Mouse (Mus musculus): ENCODE measurements around the gene Cd80.

The Cd80 gene

DNA sequence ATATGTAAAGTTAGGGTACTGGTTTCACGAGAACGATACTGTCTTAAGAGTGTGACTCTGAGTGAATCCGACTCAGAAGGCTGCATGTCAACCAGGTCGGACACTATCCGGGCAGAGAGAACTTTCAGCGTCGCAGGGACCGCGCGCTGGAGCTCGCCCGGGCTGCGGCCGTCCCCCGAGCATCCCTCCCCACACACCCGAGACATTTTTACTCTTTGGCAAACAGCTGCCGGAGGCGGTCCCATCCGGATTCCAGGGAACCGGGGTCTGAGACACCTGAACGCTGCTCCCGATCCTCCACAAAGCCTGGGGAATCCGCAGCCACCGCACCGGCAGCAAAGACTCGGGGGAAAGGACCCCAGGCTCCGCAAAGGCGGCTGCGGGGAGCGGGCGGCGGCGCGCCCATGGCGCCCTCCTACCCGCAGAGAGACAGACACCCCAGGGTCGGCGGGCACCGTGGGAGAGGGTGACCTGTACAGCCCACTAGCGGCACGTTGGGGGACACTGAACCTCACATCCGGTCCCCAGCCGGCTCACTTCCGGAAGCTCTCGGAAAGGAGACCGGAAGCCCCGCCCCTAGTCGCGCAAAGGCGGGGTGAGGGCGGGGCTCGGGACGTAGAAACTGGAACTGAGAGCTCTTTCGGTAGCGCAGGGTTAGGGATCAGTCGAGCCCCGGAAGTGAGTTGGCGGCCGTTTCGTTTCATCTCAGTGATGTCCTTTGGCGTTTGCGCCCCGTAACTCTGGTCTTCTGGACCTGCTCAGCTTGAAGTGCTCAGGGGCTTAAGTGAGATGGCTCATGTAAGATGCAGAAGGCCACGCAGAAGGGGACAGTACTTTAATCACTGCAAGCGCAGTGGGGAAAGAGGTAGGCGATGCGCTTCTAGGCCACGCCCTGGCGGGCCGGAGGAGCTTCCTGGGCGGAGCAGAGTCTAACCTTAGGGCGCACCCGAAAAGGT, 67.0 kb downstream of the Cd80 start, which contains the start of gene Timmdc1:
TSS of gene Timmdc1 (minus strand) at position 535 of the 956 bp plus-strand sequence.
- in situ Hi-C loops (cut with MseI, MboI), result no loop called here

DNA sequence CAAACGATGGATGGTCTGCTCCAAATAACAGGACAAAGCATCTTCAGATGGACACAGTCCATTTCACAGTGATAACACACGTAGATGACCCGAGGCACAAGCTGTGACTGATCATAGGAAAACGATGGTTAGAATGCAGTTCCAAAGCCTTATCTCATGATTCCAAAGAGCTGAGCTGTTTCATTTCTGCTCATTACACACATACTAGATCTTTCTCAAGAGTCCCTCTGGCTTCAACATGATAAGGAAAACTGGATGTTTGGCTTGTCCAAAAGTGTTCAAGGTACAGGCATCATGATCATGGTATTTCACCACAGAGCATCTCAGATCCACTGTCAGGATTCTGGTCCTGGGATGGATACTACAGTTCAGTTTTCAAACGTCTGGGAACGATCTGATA, 70.9 kb downstream of the Cd80 start:
- in situ Hi-C loops (cut with MseI, MboI), result no loop called here

DNA sequence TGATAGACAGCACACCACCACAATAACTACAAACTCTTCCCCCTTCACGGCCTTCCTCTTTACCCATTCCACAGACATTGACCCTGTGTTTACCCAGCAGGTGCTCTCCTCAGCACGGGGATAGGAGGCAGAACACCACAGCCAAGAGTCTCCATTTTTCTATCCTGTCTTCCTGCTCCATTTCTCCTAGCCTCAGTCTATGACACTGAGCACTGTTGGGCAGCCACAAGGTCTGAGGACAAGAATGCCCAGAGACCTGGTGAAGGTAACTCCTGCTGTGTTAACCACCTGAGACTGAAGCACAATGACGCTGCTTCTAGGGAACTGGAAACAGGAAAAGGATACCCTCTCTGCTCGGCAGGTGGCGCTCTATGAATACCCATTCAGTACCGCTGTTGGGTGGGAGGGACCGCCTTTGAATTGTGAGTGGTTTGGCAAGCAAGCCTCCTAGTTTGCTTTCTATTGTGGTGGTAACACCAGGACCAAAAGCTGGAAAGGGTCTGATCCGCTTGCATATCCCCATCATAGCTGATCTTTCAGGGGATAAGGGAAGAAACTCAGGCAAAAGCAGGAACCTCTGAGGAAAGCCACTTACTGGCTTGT, 81.3 kb downstream of the Cd80 start:
- in situ Hi-C loops (cut with MseI, MboI), result no loop called here

DNA sequence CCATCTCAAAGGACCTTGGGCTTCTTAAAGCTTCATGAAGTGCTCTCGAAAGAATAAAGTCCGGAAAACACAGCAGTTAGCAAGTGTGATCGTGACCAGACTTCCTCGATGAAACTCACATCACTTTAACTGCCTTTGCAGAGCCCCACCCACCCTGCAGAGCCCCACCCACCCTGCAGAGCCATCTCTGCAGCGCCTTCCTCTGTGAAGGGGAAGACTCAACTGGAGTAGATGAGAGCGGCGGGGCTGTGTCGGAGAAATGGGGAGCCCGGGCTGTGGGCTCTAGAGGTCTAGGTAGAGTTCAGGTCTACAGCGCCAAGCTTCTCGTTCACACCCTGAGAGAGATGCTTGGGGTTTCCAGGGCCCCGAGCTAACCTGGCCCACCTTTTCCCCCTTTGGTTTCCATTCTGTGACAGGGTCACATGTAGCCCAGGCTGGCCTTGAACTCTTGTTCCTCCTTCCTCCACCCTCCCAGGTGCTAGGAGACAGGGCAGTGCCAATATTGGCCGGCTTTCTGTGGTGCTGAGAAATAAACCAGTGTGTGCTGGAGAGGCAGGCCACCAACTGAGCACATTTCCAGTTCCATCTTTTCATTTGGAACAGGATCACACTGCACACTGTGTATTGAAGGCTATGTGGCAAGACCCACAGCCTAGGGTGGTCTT, 83.5 kb downstream of the Cd80 start:
- in situ Hi-C loops (cut with MseI, MboI), result no loop called here
